Mouse (Mus musculus) liver (tissue): ENCODE data around the gene Kifc1.
"Not testable (repeated sequence)": the region's sequence is repeated elsewhere in the genome, so short reads cannot be mapped to it uniquely, and the experiment has no call there.

Source experiments
- DNase-seq: peaks from one replicate; pipeline ENCODE4 v3.0.0-alpha.2; 2020; ENCODE audit warnings: mixed read lengths

Gene Kifc1

GRCm38 (mm10) chr17:33918293-33919203, 28.1 kb upstream of the Kifc1 start:
- peak; percentile 76 for DNase-seq

GRCm38 (mm10) chr17:33917656-33918292, 27.3 kb upstream of the Kifc1 start:
- no peak for DNase-seq

GRCm38 (mm10) chr17:33916847-33917655, 26.6 kb upstream of the Kifc1 start:
- no peak for DNase-seq

GRCm38 (mm10) chr17:33916294-33916693, 25.8 kb upstream of the Kifc1 start:
- DNase-seq, result no peak

GRCm38 (mm10) chr17:33915671-33916250, 25.3 kb upstream of the Kifc1 start, which contains the start of the genes Tapbp and Zbtb22:
Gene Tapbp, plus strand, starts transcription at chr17:33915899.
Gene Zbtb22, plus strand, starts transcription at chr17:33915904.
- peak; percentile 98 for DNase-seq

- no peak for DNase-seq
These were observed 24.5 kb upstream of the Kifc1 start for GRCm38 (mm10) chr17:33914969-33915391.

- DNase-seq, result no peak
These were observed 23.4 kb upstream of the Kifc1 start for GRCm38 (mm10) chr17:33913905-33914304.

- DNase-seq, result no peak
These were observed 22.8 kb upstream of the Kifc1 start for GRCm38 (mm10) chr17:33913264-33913663.

- DNase-seq, result no peak
These were observed 21.5 kb upstream of the Kifc1 start for GRCm38 (mm10) chr17:33911813-33912414.

GRCm38 (mm10) chr17:33911052-33911812, 20.8 kb upstream of the Kifc1 start:
- DNase-seq, result no peak

GRCm38 (mm10) chr17:33910346-33911051, 20.0 kb upstream of the Kifc1 start:
- DNase-seq, result no peak

- peak; percentile 42 for DNase-seq
These were observed 19.4 kb upstream of the Kifc1 start for GRCm38 (mm10) chr17:33909869-33910250.

GRCm38 (mm10) chr17:33909077-33909868, 18.8 kb upstream of the Kifc1 start, which contains the start of gene Daxx:
Gene Daxx, plus strand, starts transcription at chr17:33909414.
- DNase-seq, result peak; percentile 97

- peak; percentile 59 for DNase-seq
These were observed 18.0 kb upstream of the Kifc1 start for GRCm38 (mm10) chr17:33908331-33909076.

GRCm38 (mm10) chr17:33904835-33905234, 14.4 kb upstream of the Kifc1 start, which contains the start of gene Platr17:
Gene Platr17, plus strand, starts transcription at chr17:33905135.
- not testable (repeated sequence) for DNase-seq

GRCm38 (mm10) chr17:33903911-33904651, 13.6 kb upstream of the Kifc1 start:
- not testable (repeated sequence) for DNase-seq

GRCm38 (mm10) chr17:33902491-33902890, 12.0 kb upstream of the Kifc1 start:
- peak; percentile 68 for DNase-seq

GRCm38 (mm10) chr17:33902079-33902478, 11.6 kb upstream of the Kifc1 start:
- no peak for DNase-seq
